Mouse (Mus musculus): Measurements from ENCODE around the gene Ctnna2. TPM values are rescaled to one million over a fixed set of nuclear protein-coding genes. Genes with fewer than 3 reads are reported as not detected.

The Ctnna2 gene
- polyA plus RNA-seq, 1 experiment, result not detected

DNA sequence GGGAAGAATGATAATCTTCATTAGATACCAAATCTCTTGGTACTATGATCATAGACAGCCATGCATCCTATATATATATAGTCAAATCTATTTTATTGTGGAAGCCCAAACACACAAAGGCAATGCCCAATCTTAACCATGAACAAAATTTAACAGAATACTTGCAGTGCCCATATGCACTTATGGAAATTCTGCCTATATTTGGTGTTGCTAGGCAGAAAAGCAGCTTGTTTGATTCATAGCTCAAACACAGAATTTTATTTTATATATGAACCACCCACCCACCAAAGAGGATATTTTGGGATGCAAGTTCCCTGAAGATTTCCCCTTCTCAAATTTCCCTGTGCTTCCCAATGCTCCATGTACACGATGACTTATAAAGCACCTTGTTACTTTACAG is 655.2 kb downstream of the Ctnna2 start:
- Histone ChIP-seq H3K4me3 (replicated peaks) (no peak overlapping the region), H3K36me3 (ENCODE audit: control insufficient read depth) (no peaks in the 10 kb centered on the region), H3K9me3 (ENCODE audit: control insufficient read depth, low read length) (0 out of 2 replicates have a peak, but pooled peaks cover 2% of the 10 kb centered on the region), H3K4me1 (ENCODE audit: control insufficient read depth) (no peaks in the 10 kb centered on the region), H3K27me3 (ENCODE audit: control insufficient read depth) (no peaks in the 10 kb centered on the region)
- TF ChIP-seq TAL1 (IDR thresholded peaks at IDR 0.05; ENCODE audit: low read length) (no peak), GATA1 (IDR thresholded peaks at IDR 0.05; ENCODE audit: low read length) (no peak)

DNA sequence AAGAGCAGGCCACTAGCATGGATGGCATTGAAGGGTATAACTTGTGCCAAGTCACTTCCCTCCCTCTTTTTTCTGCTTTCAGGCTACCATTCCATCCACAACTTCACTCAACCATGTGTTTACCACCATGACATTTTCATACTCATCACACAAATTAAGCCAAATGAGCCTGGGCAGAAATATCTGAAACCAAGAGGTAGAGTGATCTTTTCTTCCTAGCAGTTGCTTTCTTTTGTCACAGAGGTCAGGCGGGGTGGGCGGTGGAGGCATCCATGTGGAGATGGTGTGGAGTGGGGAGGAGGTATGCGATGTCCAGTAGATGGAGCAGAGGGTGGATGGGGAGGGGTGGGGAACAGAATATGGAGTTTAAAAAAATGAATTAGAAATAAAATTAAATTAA is 672.7 kb downstream of the Ctnna2 start:
- no peaks in the 10 kb centered on the region for H3K27me3 ChIP-seq (ENCODE audit: control insufficient read depth)
- H3K36me3 ChIP-seq (ENCODE audit: control insufficient read depth), result no peaks in the 10 kb centered on the region
- H3K9me3 ChIP-seq (ENCODE audit: control insufficient read depth, low read length), result no peaks in the 10 kb centered on the region
- H3K4me3 ChIP-seq (replicated peaks), result no peak overlapping the region
- no peaks in the 10 kb centered on the region for H3K4me1 ChIP-seq (ENCODE audit: control insufficient read depth)
- TF ChIP-seq TAL1 (IDR thresholded peaks at IDR 0.05; ENCODE audit: low read length) (no peak), GATA1 (IDR thresholded peaks at IDR 0.05; ENCODE audit: low read length) (no peak)

GRCm38 (mm10) chr6:77301305-77301704 is 678.2 kb downstream of the Ctnna2 start:
- Histone ChIP-seq H3K4me3 (replicated peaks) (no peak overlapping the region), H3K36me3 (ENCODE audit: control insufficient read depth) (no peaks in the 10 kb centered on the region), H3K27me3 (ENCODE audit: control insufficient read depth) (no peaks in the 10 kb centered on the region), H3K9me3 (ENCODE audit: control insufficient read depth, low read length) (no peaks in the 10 kb centered on the region; the same call in 1 of the 2 replicates), H3K4me1 (ENCODE audit: control insufficient read depth) (no peaks in the 10 kb centered on the region)
- no peak for TF ChIP-seq GATA1 (IDR thresholded peaks at IDR 0.05; ENCODE audit: low read length)
- no peak for TF ChIP-seq TAL1 (IDR thresholded peaks at IDR 0.05; ENCODE audit: low read length)

DNA sequence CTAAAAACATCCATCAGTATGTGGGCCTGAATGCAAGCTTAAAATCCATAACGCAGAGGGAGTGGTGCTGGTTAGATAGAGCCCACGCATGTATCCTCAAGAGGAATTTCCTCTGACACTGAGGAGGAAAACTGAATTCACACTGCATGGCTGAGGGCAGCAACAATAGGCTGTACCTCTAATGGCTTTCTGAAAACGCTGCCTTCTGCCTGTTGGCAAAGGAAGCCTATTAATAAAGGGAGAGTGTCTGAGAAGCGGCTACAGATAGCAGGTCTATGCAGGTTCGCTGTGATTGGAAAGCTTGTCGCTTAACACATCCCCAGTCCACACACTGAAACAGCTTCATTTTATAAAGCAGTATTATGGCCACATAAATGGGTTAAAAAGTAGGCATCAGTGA is 688.1 kb downstream of the Ctnna2 start:
- Histone ChIP-seq H3K9me3 (ENCODE audit: control insufficient read depth, low read length) (no peaks in the 10 kb centered on the region; the same call in 1 of the 2 replicates), H3K4me1 (ENCODE audit: control insufficient read depth) (no peaks in the 10 kb centered on the region), H3K36me3 (ENCODE audit: control insufficient read depth) (no peaks in the 10 kb centered on the region), H3K27me3 (ENCODE audit: control insufficient read depth) (no peaks in the 10 kb centered on the region), H3K4me3 (replicated peaks) (no peak overlapping the region)
- TF ChIP-seq GATA1 (IDR thresholded peaks at IDR 0.05; ENCODE audit: low read length) (no peak), TAL1 (IDR thresholded peaks at IDR 0.05; ENCODE audit: low read length) (no peak)

DNA sequence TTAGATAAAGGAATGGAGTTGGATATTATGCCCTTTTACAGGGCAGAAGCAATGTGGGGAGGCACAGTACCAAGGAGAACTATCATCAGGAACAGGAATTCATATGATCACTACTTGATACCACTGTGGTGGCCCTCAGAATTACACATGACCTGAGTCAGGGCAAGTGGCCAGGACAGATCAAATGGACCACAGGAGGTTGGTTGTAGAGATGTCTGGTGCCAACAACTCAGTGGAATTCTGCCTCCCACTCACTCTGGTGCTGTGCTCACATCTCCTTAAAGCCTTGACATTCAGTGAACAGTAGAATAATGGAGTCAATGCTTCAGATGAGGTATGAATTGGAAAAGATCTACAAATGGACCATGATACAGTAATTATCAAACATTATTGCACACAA is 691.1 kb downstream of the Ctnna2 start:
- no peak overlapping the region for H3K4me3 ChIP-seq (replicated peaks)
- TF ChIP-seq GATA1 (IDR thresholded peaks at IDR 0.05; ENCODE audit: low read length) (no peak), TAL1 (IDR thresholded peaks at IDR 0.05; ENCODE audit: low read length) (no peak)
- H3K4me1 ChIP-seq (ENCODE audit: control insufficient read depth), result no peaks in the 10 kb centered on the region

DNA sequence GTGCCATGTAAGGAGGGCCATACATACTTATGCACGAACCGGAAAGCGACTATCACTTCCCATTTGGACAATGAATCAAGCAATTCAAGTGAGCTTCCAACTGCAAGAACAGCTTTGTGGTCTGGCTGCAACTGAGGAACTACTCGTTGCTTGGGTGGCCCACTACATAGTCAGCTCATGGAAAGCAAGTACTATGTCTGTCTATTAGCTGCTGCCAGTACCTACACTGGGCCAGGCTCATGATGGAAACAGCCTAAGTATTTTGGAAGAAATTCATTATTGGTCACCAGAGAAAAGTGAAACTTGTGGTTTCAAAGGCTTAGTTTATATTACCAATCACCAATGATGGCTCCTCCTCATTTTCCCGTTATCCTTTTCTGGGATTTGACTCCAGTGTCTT is 693.2 kb downstream of the Ctnna2 start:
- no peaks in the 10 kb centered on the region for H3K4me1 ChIP-seq (ENCODE audit: control insufficient read depth)
- TF ChIP-seq GATA1 (IDR thresholded peaks at IDR 0.05; ENCODE audit: low read length), result no peak
- no peak for TF ChIP-seq TAL1 (IDR thresholded peaks at IDR 0.05; ENCODE audit: low read length)
- no peaks in the 10 kb centered on the region for H3K36me3 ChIP-seq (ENCODE audit: control insufficient read depth)
- H3K27me3 ChIP-seq (ENCODE audit: control insufficient read depth), result no peaks in the 10 kb centered on the region
- H3K4me3 ChIP-seq (replicated peaks), result no peak overlapping the region
- peaks cover 2% of the 10 kb centered on the region; the same call in 1 of the 2 replicates for H3K9me3 ChIP-seq (ENCODE audit: control insufficient read depth, low read length)

More for the DNA sequence above, 691.1 kb downstream of the Ctnna2 start:
- peaks cover 2% of the 10 kb centered on the region for H3K9me3 ChIP-seq (ENCODE audit: control insufficient read depth, low read length)
- no peaks in the 10 kb centered on the region for H3K36me3 ChIP-seq (ENCODE audit: control insufficient read depth)
- no peaks in the 10 kb centered on the region for H3K27me3 ChIP-seq (ENCODE audit: control insufficient read depth)

DNA sequence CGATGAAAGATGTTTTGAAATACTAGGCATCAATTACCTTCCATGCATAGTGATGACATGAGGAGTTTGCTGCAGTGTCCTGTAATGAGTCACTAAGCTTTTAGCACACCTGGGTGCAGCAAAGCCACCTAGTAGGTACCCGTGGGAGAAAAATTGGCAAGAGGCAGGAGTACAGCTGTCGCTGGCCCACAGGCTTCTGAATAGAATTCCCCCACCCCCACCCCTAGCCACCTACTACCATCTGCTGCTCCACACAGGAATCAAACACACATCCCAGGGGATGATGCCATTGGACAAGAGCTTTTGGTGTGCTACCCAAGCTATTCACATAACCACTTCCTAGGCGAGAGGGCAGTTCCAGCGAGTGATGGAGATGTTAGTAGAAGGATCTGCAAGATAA is 700.7 kb downstream of the Ctnna2 start:
- Histone ChIP-seq H3K27me3 (ENCODE audit: control insufficient read depth) (no peaks in the 10 kb centered on the region), H3K4me3 (replicated peaks) (no peak overlapping the region), H3K9me3 (ENCODE audit: control insufficient read depth, low read length) (peaks cover 7% of the 10 kb centered on the region), H3K4me1 (ENCODE audit: control insufficient read depth) (no peaks in the 10 kb centered on the region), H3K36me3 (ENCODE audit: control insufficient read depth) (no peaks in the 10 kb centered on the region)
- TF ChIP-seq TAL1 (IDR thresholded peaks at IDR 0.05; ENCODE audit: low read length), result no peak
- TF ChIP-seq GATA1 (IDR thresholded peaks at IDR 0.05; ENCODE audit: low read length), result no peak

DNA sequence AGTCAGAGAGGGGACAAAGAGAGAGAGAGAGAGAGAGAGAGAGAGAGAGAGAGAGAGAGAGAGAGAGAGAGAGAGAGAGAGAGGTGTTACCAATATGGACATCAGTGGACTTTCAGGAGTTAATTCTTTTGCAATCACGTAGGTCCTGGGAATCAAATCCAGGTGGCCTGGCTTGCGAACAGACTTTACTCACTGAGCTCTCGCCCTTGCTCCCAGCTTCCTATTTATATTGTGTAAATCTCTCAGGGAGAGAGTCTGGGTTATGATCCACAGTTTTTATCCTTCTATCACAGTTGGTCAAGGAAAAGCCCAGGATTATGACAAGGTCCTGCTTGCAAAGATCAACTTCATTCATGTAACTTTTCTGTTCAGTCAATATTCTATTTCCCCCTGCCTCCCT is 714.3 kb downstream of the Ctnna2 start:
- TF ChIP-seq GATA1 (IDR thresholded peaks at IDR 0.05; ENCODE audit: low read length) (no peak), TAL1 (IDR thresholded peaks at IDR 0.05; ENCODE audit: low read length) (no peak)

DNA sequence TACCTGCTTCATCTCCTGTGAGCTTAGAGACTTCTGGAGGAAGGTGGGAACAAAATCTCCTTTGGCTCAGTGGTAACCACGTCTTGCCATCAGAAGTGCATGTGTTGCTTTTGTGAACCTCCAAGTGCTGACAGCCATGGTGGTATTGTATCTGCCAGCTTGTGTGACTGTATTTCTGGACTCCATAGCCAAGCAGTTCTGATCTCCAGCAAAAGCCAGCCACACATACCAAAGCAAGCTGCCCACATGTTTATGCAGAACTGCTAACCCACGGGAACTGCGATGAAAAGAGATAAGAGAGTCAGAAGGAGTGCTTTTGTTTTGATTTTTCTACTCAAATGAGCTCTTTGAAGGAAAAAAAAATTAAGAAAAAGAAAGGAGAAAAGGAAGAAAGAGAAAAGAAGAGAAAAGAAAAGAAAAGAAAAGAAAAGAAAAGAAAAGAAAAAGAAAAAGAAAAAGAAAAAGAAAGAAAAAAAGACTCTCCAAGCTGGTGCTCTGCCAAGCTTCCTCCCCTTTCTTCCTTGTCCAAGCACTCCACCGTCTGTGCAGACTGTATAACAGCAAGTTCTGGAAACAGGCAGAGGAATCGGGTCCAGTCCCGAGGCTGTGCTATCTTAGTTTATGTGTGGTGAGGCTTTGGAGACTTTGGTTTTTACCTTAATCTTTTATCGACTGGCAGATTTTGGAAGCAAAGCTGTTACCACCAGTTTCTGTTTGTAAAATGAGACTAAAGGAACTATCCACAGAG is 722.0 kb downstream of the Ctnna2 start:
- no peaks in the 10 kb centered on the region for H3K4me1 ChIP-seq (ENCODE audit: control insufficient read depth)
- TF ChIP-seq GATA1 (IDR thresholded peaks at IDR 0.05; ENCODE audit: low read length), result no peak
- TF ChIP-seq TAL1 (IDR thresholded peaks at IDR 0.05; ENCODE audit: low read length), result no peak
- H3K27me3 ChIP-seq (ENCODE audit: control insufficient read depth), result no peaks in the 10 kb centered on the region
- H3K4me3 ChIP-seq (replicated peaks), result no peak overlapping the region
- no peaks in the 10 kb centered on the region for H3K9me3 ChIP-seq (ENCODE audit: control insufficient read depth, low read length)
- no peaks in the 10 kb centered on the region for H3K36me3 ChIP-seq (ENCODE audit: control insufficient read depth)

More for the DNA sequence above, 714.3 kb downstream of the Ctnna2 start:
- H3K4me1 ChIP-seq (ENCODE audit: control insufficient read depth), result no peaks in the 10 kb centered on the region
- no peaks in the 10 kb centered on the region for H3K9me3 ChIP-seq (ENCODE audit: control insufficient read depth, low read length)
- no peaks in the 10 kb centered on the region for H3K27me3 ChIP-seq (ENCODE audit: control insufficient read depth)
- no peak overlapping the region for H3K4me3 ChIP-seq (replicated peaks)
- H3K36me3 ChIP-seq (ENCODE audit: control insufficient read depth), result no peaks in the 10 kb centered on the region

Data from erythroblast, embryonic 14.5 days (primary cell).